Mouse (Mus musculus) forebrain, embryonic 10.5 days (tissue): ENCODE data around the gene Stac3. TPM values are rescaled to one million over a fixed set of nuclear protein-coding genes. Genes with fewer than 3 reads are reported as not detected.

Experiments used
- DNase-seq: peaks from one replicate; pipeline ENCODE4 v3.0.0-alpha.2; 2017; ENCODE audit warnings: low spot score; ENCODE audit errors: extremely low spot score
- H3K27ac ChIP-seq: fragments of 300-500 bp; sonication (generic); 2 replicates; pipeline ENCODE4 v1.5.1; 2016; ENCODE audit warnings: mild to moderate bottlenecking
- H3K27me3 ChIP-seq: fragments of 300-500 bp; sonication (generic); 2 replicates; pipeline ENCODE4 v1.6.1; 2016; ENCODE audit warnings: mild to moderate bottlenecking; ENCODE audit not compliant: poor library complexity, severe bottlenecking
- H3K36me3 ChIP-seq: fragments of 300-500 bp; sonication (generic); replicated peaks from 2 replicates; pipeline ENCODE4 v1.6.1; 2016; ENCODE audit warnings: mild to moderate bottlenecking, moderate library complexity
- H3K4me1 ChIP-seq: fragments of 300-500 bp; sonication (generic); 2 replicates; pipeline ENCODE4 v1.6.1; 2016
- H3K4me3 ChIP-seq: fragments of 300-500 bp; sonication (generic); 2 replicates; pipeline ENCODE4 v1.5.1; 2016; ENCODE audit warnings: mild to moderate bottlenecking, moderate library complexity
- H3K9me3 ChIP-seq: fragments of 300-500 bp; sonication (generic); 2 replicates; pipeline ENCODE4 v1.6.1; 2016; ENCODE audit warnings: mild to moderate bottlenecking, moderate library complexity
- WGBS: fragments of 180-500 bp; shearing (Covaris S2); methylation state at CpG from one replicate; pipeline ENCODE4 v1.1.7; 2016; 5-methylcytosine and 5-hydroxymethylcytosine counted together
- polyA plus RNA-seq: library from polyadenylated mRNA; unstranded; fragments of >200 nt; fragmentation: Nextera tagmentation; extraction: Ambion mirVana; gene quantifications from 2 replicates; pipeline ENCODE4 v1.2.1, GENCODE M21; 2016

Stac3 gene
- polyA plus RNA-seq, result 0.30 and 0.41 TPM in 2 replicates

DNA sequence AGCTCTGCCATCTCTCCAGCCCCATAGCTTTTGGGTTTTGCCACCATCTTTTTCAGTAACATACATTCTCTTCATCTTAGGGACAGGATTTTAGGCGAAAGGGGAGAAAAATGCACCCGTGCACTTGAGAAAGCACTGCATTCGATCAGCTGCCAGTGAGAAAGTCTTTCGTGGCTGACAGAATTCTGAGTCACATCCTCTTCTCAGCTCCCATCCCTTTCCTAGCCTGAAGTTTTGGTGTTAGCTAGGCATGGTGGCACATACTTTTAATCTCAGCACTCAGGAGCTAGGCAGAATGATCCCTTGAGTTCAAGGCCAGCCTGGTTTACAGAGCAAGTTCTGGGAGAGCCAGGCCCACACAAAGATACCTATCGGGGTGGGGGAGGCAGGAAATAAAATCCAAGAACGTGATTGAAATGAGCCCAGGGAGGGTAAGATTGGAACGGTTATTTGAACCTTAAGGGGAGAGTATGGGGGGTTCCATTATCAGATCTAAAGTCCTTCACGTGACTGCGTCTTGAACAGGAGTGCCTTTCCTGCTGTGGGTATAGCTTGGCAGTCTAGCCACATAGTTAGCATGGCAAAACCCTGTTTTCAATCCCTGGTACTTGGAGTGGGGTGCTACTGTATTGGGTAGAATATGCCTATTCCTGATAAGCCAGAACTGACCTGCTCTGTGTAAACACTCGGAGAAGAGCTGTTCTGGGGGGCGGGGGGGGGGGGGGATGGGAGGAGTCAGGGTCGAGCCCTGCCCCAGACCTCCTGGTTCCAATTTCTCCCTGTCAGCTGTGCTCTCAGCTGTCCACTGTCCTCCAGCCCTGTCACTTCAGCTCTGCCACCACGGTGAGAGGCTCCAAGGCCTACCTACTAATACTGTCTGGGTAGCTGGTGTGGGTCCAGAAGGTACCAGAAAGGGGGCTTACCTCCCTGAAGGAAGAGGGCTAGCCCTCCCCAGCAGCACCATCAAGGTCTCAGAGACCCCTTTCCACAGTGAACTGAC is at the start of gene Stac3:
Stac3 (plus strand) TSS at position 793 of the 1,000 bp plus-strand sequence.
- DNase-seq, result no peak
- Histone ChIP-seq H3K27ac (no peak within 1 kb of the TSS), H3K36me3 (peaks cover 42% of the 10 kb centered on the region)

DNA sequence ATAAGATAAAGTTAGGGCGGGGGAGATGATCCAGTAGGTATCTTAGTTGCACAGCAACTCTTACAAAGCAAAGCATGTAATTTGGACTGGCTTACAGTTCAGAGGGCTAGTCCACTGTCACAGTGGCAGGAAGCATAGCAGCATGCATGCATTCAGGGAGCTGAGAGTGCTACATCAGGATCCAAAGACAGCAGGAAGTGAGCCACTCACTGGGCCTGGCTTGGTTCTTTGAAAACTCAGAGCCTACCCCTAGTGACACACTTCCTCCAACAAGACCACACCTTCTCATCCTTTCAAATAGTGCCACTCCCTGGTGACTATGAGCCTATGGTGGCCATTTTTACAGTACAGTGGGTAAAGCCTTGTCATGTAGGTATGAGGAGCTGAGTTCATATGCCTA is 47.8 kb upstream of the Stac3 start:
- Histone ChIP-seq H3K36me3 (peaks cover 76% of the 10 kb centered on the region), H3K27ac (no peak overlapping the region), H3K27me3 (no peaks in the 10 kb centered on the region), H3K4me3 (no peak overlapping the region), H3K4me1 (no peaks in the 10 kb centered on the region), H3K9me3 (no peaks in the 10 kb centered on the region)
- 94% methylated on average over 1 of the region's 1 CpGs for WGBS
- no peak for DNase-seq

More for the DNA sequence above, at the start of gene Stac3:
- H3K4me3 ChIP-seq, result no peak within 1 kb of the TSS
- H3K4me1 ChIP-seq, result no peaks in the 10 kb centered on the region
- no peaks in the 10 kb centered on the region for H3K9me3 ChIP-seq
- H3K27me3 ChIP-seq, result peaks cover 10% of the 10 kb centered on the region
- 74% methylated on average over 13 of the region's 13 CpGs for WGBS

DNA sequence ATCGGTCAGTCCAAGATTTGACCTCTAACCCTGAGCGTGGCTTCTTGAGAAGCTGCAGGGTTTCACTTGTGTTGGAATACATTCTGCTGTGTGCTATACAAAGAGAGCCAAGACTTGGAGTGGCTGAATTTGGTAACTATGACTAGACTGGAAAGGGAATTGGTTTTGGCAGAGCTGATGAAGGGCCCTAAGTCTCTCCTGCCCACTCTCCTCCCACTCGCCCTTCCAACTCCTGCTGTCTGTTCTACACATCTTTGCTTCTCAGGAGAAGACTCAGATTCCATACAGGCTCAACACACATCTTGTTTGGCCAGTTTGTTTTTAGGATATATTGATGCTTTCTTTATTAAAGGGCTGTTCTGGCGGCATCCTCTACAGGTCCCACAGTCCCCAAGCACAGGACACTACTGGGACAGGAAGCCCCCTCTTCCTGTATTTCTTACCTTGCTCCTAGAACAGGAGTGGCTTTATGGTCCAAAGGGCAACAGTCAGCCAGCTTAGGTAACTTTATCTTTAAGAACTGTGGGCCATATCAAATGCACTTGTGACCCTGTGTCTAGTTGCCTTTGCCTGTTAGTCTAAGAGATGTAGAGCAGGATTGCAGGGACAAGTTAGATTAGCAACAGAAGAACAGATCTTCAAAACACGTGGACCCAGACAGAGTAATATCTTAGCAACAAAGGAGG is 38.9 kb upstream of the Stac3 start:
- no peak overlapping the region for H3K4me3 ChIP-seq
- DNase-seq, result no peak
- WGBS, result 78% methylated on average over 5 of the region's 5 CpGs
- H3K27ac ChIP-seq, result no peak overlapping the region
- no peaks in the 10 kb centered on the region for H3K9me3 ChIP-seq
- H3K36me3 ChIP-seq, result peaks cover 76% of the 10 kb centered on the region
- H3K27me3 ChIP-seq, result no peaks in the 10 kb centered on the region
- no peaks in the 10 kb centered on the region for H3K4me1 ChIP-seq

DNA sequence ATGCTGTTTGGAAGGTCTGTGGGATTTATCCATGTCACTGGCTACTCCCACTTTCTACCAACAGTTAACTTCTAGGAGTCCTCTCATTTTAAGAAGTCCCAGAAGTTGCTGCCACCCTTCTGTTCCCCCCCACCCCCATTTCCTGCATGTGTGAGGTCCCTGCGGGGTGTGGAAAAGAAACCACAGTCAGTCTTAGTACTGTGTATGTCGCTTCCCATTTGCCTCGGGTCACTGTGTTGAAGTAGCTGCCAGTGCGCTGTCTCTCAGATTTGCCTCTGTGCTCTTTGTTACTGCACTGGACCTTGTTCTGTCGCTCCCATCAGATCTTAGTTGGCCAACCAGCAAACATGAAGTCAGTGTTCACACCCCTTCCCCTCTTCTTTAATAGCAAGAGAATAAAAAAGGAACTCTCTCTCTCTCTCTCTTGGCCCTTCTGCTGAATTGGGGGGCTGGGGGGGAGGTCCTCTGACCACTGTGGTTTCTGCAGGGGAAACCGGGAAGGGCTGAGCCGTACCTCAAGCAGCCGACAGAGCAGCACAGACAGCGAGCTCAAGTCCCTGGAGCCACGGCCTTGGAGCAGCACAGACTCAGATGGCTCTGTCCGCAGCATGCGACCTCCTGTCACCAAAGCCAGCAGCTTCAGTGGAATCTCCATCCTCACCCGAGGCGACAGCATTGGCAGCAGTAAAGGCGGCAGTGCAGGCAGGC is 30.1 kb upstream of the Stac3 start:
- no peaks in the 10 kb centered on the region for H3K27me3 ChIP-seq
- H3K4me3 ChIP-seq, result no peak overlapping the region
- H3K36me3 ChIP-seq, result peaks cover 52% of the 10 kb centered on the region
- DNase-seq, result no peak
- no peaks in the 10 kb centered on the region for H3K9me3 ChIP-seq
- H3K27ac ChIP-seq, result no peak overlapping the region
- H3K4me1 ChIP-seq, result peaks cover 9% of the 10 kb centered on the region; the same call in 1 of the 2 replicates
- 75% methylated on average over 15 of the region's 15 CpGs for WGBS

GRCm38 (mm10) chr10:127472722-127473121 is 28.8 kb upstream of the Stac3 start:
- Histone ChIP-seq H3K27me3 (no peaks in the 10 kb centered on the region), H3K4me3 (no peak overlapping the region), H3K27ac (no peak overlapping the region), H3K9me3 (no peaks in the 10 kb centered on the region), H3K4me1 (peaks cover 9% of the 10 kb centered on the region; the same call in 1 of the 2 replicates), H3K36me3 (peaks cover 63% of the 10 kb centered on the region)
- 90% methylated on average over 9 of the region's 9 CpGs for WGBS
- DNase-seq, result no peak

GRCm38 (mm10) chr10:127475175-127475574 is 26.3 kb upstream of the Stac3 start:
- Histone ChIP-seq H3K4me3 (no peak overlapping the region), H3K27me3 (no peaks in the 10 kb centered on the region), H3K27ac (no peak overlapping the region), H3K36me3 (peaks cover 62% of the 10 kb centered on the region), H3K9me3 (no peaks in the 10 kb centered on the region), H3K4me1 (peaks cover 9% of the 10 kb centered on the region; the same call in 1 of the 2 replicates)
- no peak for DNase-seq
- 95% methylated on average over 4 of the region's 4 CpGs for WGBS

- H3K4me1 ChIP-seq, result peaks cover 2% of the 10 kb centered on the region; the same call in 1 of the 2 replicates
- H3K9me3 ChIP-seq, result no peaks in the 10 kb centered on the region
- H3K27ac ChIP-seq, result no peak overlapping the region
- H3K36me3 ChIP-seq, result peaks cover 66% of the 10 kb centered on the region
- 87% methylated on average over 3 of the region's 3 CpGs for WGBS
- H3K4me3 ChIP-seq, result no peak overlapping the region
- DNase-seq, result no peak
- no peaks in the 10 kb centered on the region for H3K27me3 ChIP-seq
Measured at GRCm38 (mm10) chr10:127476541-127476940, 24.9 kb upstream of the Stac3 start.

DNA sequence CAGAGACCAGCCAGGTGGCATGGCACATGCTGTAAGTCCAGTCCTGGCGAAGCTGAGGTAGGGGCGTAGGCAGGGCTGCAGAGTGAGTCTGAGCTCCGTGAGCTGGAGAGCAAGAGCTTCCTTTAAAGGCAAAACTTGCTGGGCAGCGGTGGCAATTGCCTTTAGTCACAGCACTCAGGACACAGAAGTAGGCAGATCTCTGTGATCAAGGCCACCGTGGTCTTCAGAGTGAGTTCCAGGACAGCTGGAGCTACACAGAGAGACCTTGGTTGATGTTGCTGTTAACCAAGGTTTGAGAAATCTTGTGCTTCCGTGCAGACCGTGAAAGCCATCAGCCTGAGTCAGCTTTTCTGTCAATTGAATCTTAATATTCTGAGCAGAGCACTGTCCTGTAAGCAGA is 24.2 kb upstream of the Stac3 start:
- no peaks in the 10 kb centered on the region for H3K9me3 ChIP-seq
- WGBS, result 87% methylated on average over 7 of the region's 7 CpGs
- no peak overlapping the region for H3K4me3 ChIP-seq
- no peaks in the 10 kb centered on the region for H3K4me1 ChIP-seq
- no peak overlapping the region for H3K27ac ChIP-seq
- peaks cover 64% of the 10 kb centered on the region for H3K36me3 ChIP-seq
- DNase-seq, result no peak
- no peaks in the 10 kb centered on the region for H3K27me3 ChIP-seq

GRCm38 (mm10) chr10:127479131-127479530 is 22.4 kb upstream of the Stac3 start:
- Histone ChIP-seq H3K4me3 (no peak overlapping the region), H3K36me3 (peaks cover 58% of the 10 kb centered on the region), H3K4me1 (no peaks in the 10 kb centered on the region), H3K27me3 (no peaks in the 10 kb centered on the region), H3K9me3 (no peaks in the 10 kb centered on the region), H3K27ac (no peak overlapping the region)
- 93% methylated on average over 4 of the region's 4 CpGs for WGBS
- DNase-seq, result no peak

GRCm38 (mm10) chr10:127480833-127481813 is 20.4 kb upstream of the Stac3 start:
- no peak overlapping the region for H3K4me3 ChIP-seq
- no peaks in the 10 kb centered on the region for H3K27me3 ChIP-seq
- DNase-seq, result no peak
- no peaks in the 10 kb centered on the region for H3K4me1 ChIP-seq
- H3K27ac ChIP-seq, result no peak overlapping the region
- H3K36me3 ChIP-seq, result peaks cover 59% of the 10 kb centered on the region
- H3K9me3 ChIP-seq, result no peaks in the 10 kb centered on the region
- 88% methylated on average over 19 of the region's 19 CpGs for WGBS

DNA sequence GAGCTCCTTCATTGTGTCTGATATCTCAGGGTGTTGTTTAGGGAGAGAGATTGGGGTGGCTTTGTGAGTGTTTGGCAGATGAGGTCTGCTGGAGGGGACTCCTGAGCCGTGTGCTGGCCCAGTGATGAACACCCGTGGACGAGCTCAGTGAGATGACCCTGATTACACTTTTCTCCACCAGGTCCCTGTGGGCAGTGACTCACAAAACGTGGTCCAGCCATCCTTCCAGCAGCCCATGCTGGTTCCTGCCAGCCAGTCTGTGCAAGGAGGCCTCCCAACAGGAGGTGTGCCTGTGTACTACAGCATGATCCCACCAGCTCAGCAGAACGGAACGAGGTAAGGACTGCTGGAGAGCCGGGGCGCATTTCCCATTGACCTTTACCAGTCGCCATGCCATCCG is 16.3 kb upstream of the Stac3 start:
- no peaks in the 10 kb centered on the region for H3K4me1 ChIP-seq
- H3K9me3 ChIP-seq, result no peaks in the 10 kb centered on the region
- WGBS, result 93% methylated on average over 10 of the region's 10 CpGs
- no peak for DNase-seq
- H3K27ac ChIP-seq, result no peak overlapping the region
- peaks cover 72% of the 10 kb centered on the region for H3K36me3 ChIP-seq
- H3K4me3 ChIP-seq, result no peak overlapping the region
- no peaks in the 10 kb centered on the region for H3K27me3 ChIP-seq
